In genomic region chr9:65392638-65393364, GRCm38 (mm10) we compare ENCODE assay signal across 8 mouse cellular contexts. TPM values are rescaled to one million over a fixed set of nuclear protein-coding genes. Genes with fewer than 3 reads are reported as not detected.
A peak's percentile ranks its signal among the peaks of the same experiment; 100 is the strongest.
DNase-seq lines count a peak whose midpoint lies in the region; TF ChIP-seq lines count a peak whose summit lies in the region.

No protein-coding gene starts in this region.

- no peaks in the 10 kb centered on the region for H3K36me3 ChIP-seq in splenic B cell, adult 2 months (ENCODE audit: control insufficient read depth, insufficient read depth, low read length, poor library complexity, severe bottlenecking)

- TF ChIP-seq CTCF in layer of hippocampus, adult 2 months (conservative IDR thresholded peaks at IDR 0.05): peak; percentile 86

- H3K4me3 ChIP-seq in layer of hippocampus, adult 2 months: no peak overlapping the region

- no peaks in the 10 kb centered on the region for H3K27me3 ChIP-seq in splenic B cell, adult 2 months (ENCODE audit: control insufficient read depth, insufficient read depth, low read length, poor library complexity, severe bottlenecking)

- H3K27ac ChIP-seq in layer of hippocampus, adult 2 months: no peak overlapping the region

- DNase-seq in left cerebral cortex, adult 18-20 months (ENCODE audit: low spot score in 2 of 2): peak; percentile 69 to 70
- DNase-seq in left cerebral cortex, adult 11 months (ENCODE audit: low spot score): no peak
- peak; percentile 46 for DNase-seq in Muller cell, postnatal 12 days (ENCODE audit: inconsistent ontology term)
- peak; percentile 37 for DNase-seq in cerebellum, adult 9-10 months
- DNase-seq in gastrocnemius, postnatal 25 days: peak; percentile 53
- DNase-seq in layer of hippocampus, adult 2 months (ENCODE audit: low spot score in 2 of 2): peak; percentile 37 to 68
- DNase-seq in lung, postnatal 25 days (ENCODE audit: low spot score): peak; percentile 64
- peak; percentile 74 for DNase-seq in splenic B cell, adult 2 months (ENCODE audit: low read depth, low spot score)

RNA-seq across cellular contexts. Expression of gene Kbtbd13, which starts 1.3 kb away (rescaled TPM):
- total RNA-seq in left cerebral cortex, adult 18-20 months (2021): under 1 TPM in 1 of 2 experiments, not detected in 1; 0.16 TPM
- 10 to 100 TPM; 10.3 to 11.6 TPM for total RNA-seq in gastrocnemius, postnatal 25 days (2021)
- under 1 TPM; 0.29 to 0.44 TPM for total RNA-seq in layer of hippocampus, adult 2 months (2021)

RNA-seq across cellular contexts. Expression of gene Rasl12, which starts 5.5 kb away (rescaled TPM):
- total RNA-seq in left cerebral cortex, adult 18-20 months (2021): 1 to 10 TPM; 2.4 to 2.7 TPM
- 1 to 10 TPM; 3.1 to 4.4 TPM for total RNA-seq in gastrocnemius, postnatal 25 days (2021)
- 1 to 10 TPM; 3.1 to 3.9 TPM for total RNA-seq in layer of hippocampus, adult 2 months (2021)

RNA-seq across cellular contexts. Expression of gene Slc51b, which starts 30.0 kb away (rescaled TPM):
- not detected for total RNA-seq in left cerebral cortex, adult 18-20 months (2021)
- total RNA-seq in gastrocnemius, postnatal 25 days (2021): not detected
- not detected for total RNA-seq in layer of hippocampus, adult 2 months (2021)

RNA-seq across cellular contexts. Expression of gene Ubap1l, which starts 32.0 kb away (rescaled TPM):
- 1 to 10 TPM; 4.0 to 5.2 TPM for total RNA-seq in left cerebral cortex, adult 18-20 months (2021)
- under 1 TPM; 0.20 to 0.64 TPM for total RNA-seq in gastrocnemius, postnatal 25 days (2021)
- 1 to 10 TPM; 2.5 to 6.2 TPM for total RNA-seq in layer of hippocampus, adult 2 months (2021)

RNA-seq across cellular contexts. Expression of gene Mtfmt, which starts 42.8 kb away (rescaled TPM):
- 10 to 100 TPM; 15.4 to 16.5 TPM for total RNA-seq in left cerebral cortex, adult 18-20 months (2021)
- 1 to 10 TPM; 5.0 to 5.3 TPM for total RNA-seq in gastrocnemius, postnatal 25 days (2021)
- 10 to 100 TPM; 18.5 to 20.3 TPM for total RNA-seq in layer of hippocampus, adult 2 months (2021)

Comparison
In these comparisons a context has a peak if more than half of its experiments do, and no peak if none do; other contexts are left out.
1. RNA of gene Kbtbd13, which starts 1.3 kb away (total RNA-seq): 10.3 to 11.6 TPM in gastrocnemius, postnatal 25 days; 0.29 to 0.44 TPM in layer of hippocampus, adult 2 months and 0.16 TPM in left cerebral cortex, adult 18-20 months; every median in the first group is over 4 times any median in the second.